In the genomic region with DNA sequence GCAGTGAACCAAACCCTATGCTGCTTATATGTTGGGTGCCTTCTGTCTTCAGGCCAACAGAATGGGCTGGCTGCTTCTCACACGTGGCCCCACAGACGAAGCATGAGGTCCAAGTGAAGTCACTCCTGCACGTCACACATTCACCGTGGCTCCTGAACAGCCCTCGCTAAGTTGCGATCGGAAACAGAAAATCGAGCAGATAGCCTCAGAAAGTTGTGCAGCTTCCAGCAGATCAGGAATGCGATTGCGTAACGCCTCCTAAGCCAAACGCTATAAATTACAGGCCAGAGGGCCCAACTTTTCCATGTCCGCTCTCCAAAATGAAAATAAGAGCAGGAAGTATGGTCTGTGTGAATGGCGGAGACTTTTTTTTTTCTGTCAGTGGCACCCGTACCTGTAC, we compare ENCODE assay signal across 8 mouse cellular contexts. TPM values are rescaled to one million over a fixed set of nuclear protein-coding genes. Genes with fewer than 3 reads are reported as not detected.
DNase-seq lines count a peak whose midpoint lies in the region; ATAC-seq and TF ChIP-seq lines count a peak whose summit lies in the region.

No protein-coding gene starts in this region.

- no peak; the same call in 1 of the 2 replicates for TF ChIP-seq EP300 in lung, postnatal 0 days (IDR thresholded peaks at IDR 0.05)

- no peak for ATAC-seq in hindbrain, embryonic 12.5 days (ENCODE audit: low FRiP score)
- no peak for ATAC-seq in hindbrain, embryonic 16.5 days
- peak; percentile 42; the same call in 1 of the 2 replicates for ATAC-seq in intestine, embryonic 16.5 days
- peak; percentile 42 for ATAC-seq in lung, postnatal 0 days
- ATAC-seq in granulocyte monocyte progenitor cell, adult 5-6 weeks (replicated peaks; ENCODE audit: poor library complexity, severe bottlenecking) = no peak

- peaks cover 68% of the 10 kb centered on the region for H3K4me1 ChIP-seq in hindbrain, embryonic 12.5 days
- peaks cover 43% of the 10 kb centered on the region for H3K4me1 ChIP-seq in hindbrain, embryonic 16.5 days (ENCODE audit: control insufficient read depth, insufficient read depth, low read depth, low read length)
- H3K4me1 ChIP-seq in intestine, embryonic 16.5 days (ENCODE audit: control insufficient read depth, insufficient read depth, low read length) = peaks cover 34% of the 10 kb centered on the region
- H3K4me1 ChIP-seq in lung, postnatal 0 days (ENCODE audit: insufficient read depth, low read depth, low read length) = peaks cover 8% of the 10 kb centered on the region; the same call in 1 of the 2 replicates

- DNase-seq in gastrocnemius, adult 2 months = peak; percentile 78
- peak; percentile 90 for DNase-seq in lung, postnatal 0 days (ENCODE audit: low spot score)
- no peak for DNase-seq in spleen, adult 18-20 months
- no peak for DNase-seq in ovary, postnatal 36 days (ENCODE audit: low spot score)

- no peak overlapping the region for H3K9ac ChIP-seq in hindbrain, embryonic 12.5 days
- H3K9ac ChIP-seq in hindbrain, embryonic 16.5 days (ENCODE audit: low read depth, low read length) = no peak overlapping the region
- H3K9ac ChIP-seq in intestine, embryonic 16.5 days (ENCODE audit: low read depth, low read length) = no peak overlapping the region
- H3K9ac ChIP-seq in lung, postnatal 0 days (replicated peaks; ENCODE audit: low read depth) = no peak overlapping the region

- H3K4me2 ChIP-seq in hindbrain, embryonic 12.5 days (replicated peaks) = no peak overlapping the region
- H3K4me2 ChIP-seq in hindbrain, embryonic 16.5 days (ENCODE audit: low read length) = no peak overlapping the region
- H3K4me2 ChIP-seq in intestine, embryonic 16.5 days (ENCODE audit: low read depth, low read length) = peak overlapping the region; percentile 11; the same call in 1 of the 2 replicates
- H3K4me2 ChIP-seq in lung, postnatal 0 days (replicated peaks; ENCODE audit: low read depth, low read length) = peak overlapping the region; percentile 46

- H3K27me3 ChIP-seq in hindbrain, embryonic 12.5 days = no peaks in the 10 kb centered on the region
- H3K27me3 ChIP-seq in hindbrain, embryonic 16.5 days (replicated peaks; ENCODE audit: control insufficient read depth, insufficient read depth, low read length) = no peaks in the 10 kb centered on the region
- no peaks in the 10 kb centered on the region for H3K27me3 ChIP-seq in intestine, embryonic 16.5 days (replicated peaks; ENCODE audit: control insufficient read depth, insufficient read depth, low read length)
- H3K27me3 ChIP-seq in lung, postnatal 0 days (replicated peaks; ENCODE audit: insufficient read depth, low read length) = no peaks in the 10 kb centered on the region

- no peak overlapping the region for H3K4me3 ChIP-seq in hindbrain, embryonic 12.5 days
- H3K4me3 ChIP-seq in hindbrain, embryonic 16.5 days (ENCODE audit: low read length) = no peak overlapping the region
- peak overlapping the region; percentile 62 for H3K4me3 ChIP-seq in gastrocnemius, adult 2 months
- no peak overlapping the region for H3K4me3 ChIP-seq in intestine, embryonic 16.5 days (ENCODE audit: low read length)
- H3K4me3 ChIP-seq in lung, postnatal 0 days (ENCODE audit: low read depth, low read length) = 0 out of 2 replicates have a peak overlapping the region, but pooled peaks have one; percentile 8

- H3K27ac ChIP-seq in hindbrain, embryonic 12.5 days = peak overlapping the region; percentile 19; the same call in 1 of the 2 replicates
- no peak overlapping the region; the same call in 1 of the 2 replicates for H3K27ac ChIP-seq in hindbrain, embryonic 16.5 days (ENCODE audit: low read depth, low read length)
- peak overlapping the region; percentile 85 for H3K27ac ChIP-seq in gastrocnemius, adult 2 months
- peak overlapping the region; percentile 60 for H3K27ac ChIP-seq in intestine, embryonic 16.5 days (ENCODE audit: low read length)
- H3K27ac ChIP-seq in lung, postnatal 0 days (ENCODE audit: low read length) = peak overlapping the region; percentile 65

- TF ChIP-seq CTCF in gastrocnemius, adult 2 months (IDR thresholded peaks at IDR 0.05) = no peak
- TF ChIP-seq CTCF in lung, postnatal 0 days (IDR thresholded peaks at IDR 0.05) = no peak

- no peaks in the 10 kb centered on the region for H3K9me3 ChIP-seq in hindbrain, embryonic 12.5 days (replicated peaks)
- H3K9me3 ChIP-seq in hindbrain, embryonic 16.5 days (ENCODE audit: control insufficient read depth, low read length) = no peaks in the 10 kb centered on the region
- no peaks in the 10 kb centered on the region for H3K9me3 ChIP-seq in intestine, embryonic 16.5 days (ENCODE audit: control insufficient read depth, low read length)
- H3K9me3 ChIP-seq in lung, postnatal 0 days (ENCODE audit: low read length) = no peaks in the 10 kb centered on the region

- WGBS in hindbrain, embryonic 12.5 days = 84% methylated on average over 15 of the region's 15 CpGs
- 81% methylated on average over 15 of the region's 15 CpGs for WGBS in hindbrain, embryonic 16.5 days
- WGBS in intestine, embryonic 16.5 days = 35% methylated on average over 15 of the region's 15 CpGs
- WGBS in lung, postnatal 0 days = 11% methylated on average over 15 of the region's 15 CpGs

- no peaks in the 10 kb centered on the region for H3K36me3 ChIP-seq in hindbrain, embryonic 12.5 days
- H3K36me3 ChIP-seq in hindbrain, embryonic 16.5 days (ENCODE audit: control insufficient read depth, insufficient read depth, low read length) = no peaks in the 10 kb centered on the region
- H3K36me3 ChIP-seq in intestine, embryonic 16.5 days (ENCODE audit: control insufficient read depth, insufficient read depth, low read length) = no peaks in the 10 kb centered on the region
- no peaks in the 10 kb centered on the region for H3K36me3 ChIP-seq in lung, postnatal 0 days (ENCODE audit: insufficient read depth, low read length)

- intact Hi-C loops in gastrocnemius, adult 2 months (cut with DNase I) = no loop called here

RNA-seq across cellular contexts. Expression of a gene that starts 48.9 kb away (rescaled TPM):
- 109 and 118 TPM in 2 replicates for polyA plus RNA-seq in hindbrain, embryonic 12.5 days (2016; fragmentation: Nextera tagmentation; extraction: Ambion mirVana)
- polyA plus RNA-seq in hindbrain, embryonic 16.5 days (2015; fragmentation: Nextera tagmentation; extraction: Ambion mirVana) = 118 and 125 TPM in 2 replicates
- total RNA-seq in gastrocnemius, adult 2 months (2021) = 10 to 100 TPM; 21.9 to 24.2 TPM
- 119 and 129 TPM in 2 replicates for polyA plus RNA-seq in intestine, embryonic 16.5 days (2015; fragmentation: Nextera tagmentation; extraction: Ambion mirVana)
- polyA plus RNA-seq in lung, postnatal 0 days (2015; fragmentation: Nextera tagmentation; extraction: Ambion mirVana) = 85.9 and 99.6 TPM in 2 replicates
- 69.2 and 126 TPM in 2 replicates for total RNA-seq in granulocyte monocyte progenitor cell, adult 5-6 weeks (2014; fragmentation: Nextera tagmentation)
- 302 and 358 TPM in 2 replicates for total RNA-seq in granulocyte monocyte progenitor cell, adult 5-6 weeks (2017)

RNA-seq across cellular contexts. Expression of a gene that starts 48.9 kb away (rescaled TPM):
- polyA plus RNA-seq in hindbrain, embryonic 12.5 days (2016; fragmentation: Nextera tagmentation; extraction: Ambion mirVana) = 15.4 and 18.0 TPM in 2 replicates
- polyA plus RNA-seq in hindbrain, embryonic 16.5 days (2015; fragmentation: Nextera tagmentation; extraction: Ambion mirVana) = 25.7 and 26.1 TPM in 2 replicates
- total RNA-seq in gastrocnemius, adult 2 months (2021) = 10 to 100 TPM; 11.3 to 16.2 TPM
- 22.9 and 29.2 TPM in 2 replicates for polyA plus RNA-seq in intestine, embryonic 16.5 days (2015; fragmentation: Nextera tagmentation; extraction: Ambion mirVana)
- polyA plus RNA-seq in lung, postnatal 0 days (2015; fragmentation: Nextera tagmentation; extraction: Ambion mirVana) = 7.7 and 8.0 TPM in 2 replicates
- total RNA-seq in granulocyte monocyte progenitor cell, adult 5-6 weeks (2014; fragmentation: Nextera tagmentation) = 19.7 and 26.3 TPM in 2 replicates
- 28.5 and 30.5 TPM in 2 replicates for total RNA-seq in granulocyte monocyte progenitor cell, adult 5-6 weeks (2017)

Comparison
In these comparisons a context has a peak if more than half of its experiments do, and no peak if none do; other contexts are left out.
1. ATAC-seq: peak in intestine, embryonic 16.5 days (single experiment) and lung, postnatal 0 days (single experiment); none in hindbrain, embryonic 12.5 days (single experiment), hindbrain, embryonic 16.5 days (single experiment) and granulocyte monocyte progenitor cell, adult 5-6 weeks (single experiment).
2. H3K4me2 ChIP-seq: peak in intestine, embryonic 16.5 days (single experiment) and lung, postnatal 0 days (single experiment); none in hindbrain, embryonic 12.5 days (single experiment) and hindbrain, embryonic 16.5 days (single experiment).
3. H3K4me3 ChIP-seq: peak in gastrocnemius, adult 2 months (single experiment) and lung, postnatal 0 days (single experiment); none in hindbrain, embryonic 12.5 days (single experiment), hindbrain, embryonic 16.5 days (single experiment) and intestine, embryonic 16.5 days (single experiment).
4. DNase-seq: peak in gastrocnemius, adult 2 months (single experiment) and lung, postnatal 0 days (single experiment); none in spleen, adult 18-20 months (0 of 2) and ovary, postnatal 36 days (single experiment).